Mouse (Mus musculus) thymus, adult 2 months (tissue): Measurements from ENCODE around the gene Rbfox3.

Experiments used
- CTCF ChIP-seq: fragments of 200-500 bp; IDR thresholded peaks from 2 replicates; pipeline ENCODE4 v1.5.1; 2012; ENCODE audit warnings: mild to moderate bottlenecking, control low read depth, low read length, moderate library complexity, borderline replicate concordance; ENCODE audit not compliant: control insufficient read depth, poor library complexity, insufficient read depth; ENCODE audit errors: extremely low read depth
- POLR2A ChIP-seq: fragments of 200-500 bp; IDR thresholded peaks from 2 replicates; pipeline ENCODE4 v1.6.1; 2012; ENCODE audit warnings: mild to moderate bottlenecking, low read length, control low read depth, moderate library complexity; ENCODE audit not compliant: control insufficient read depth, poor library complexity, insufficient read depth; ENCODE audit errors: extremely low read depth

- TF ChIP-seq POLR2A (no peak), CTCF (no peak)
These were observed 29.1 kb upstream of the Rbfox3 start for GRCm38 (mm10) chr11:118940539-118940938.
